Mouse (Mus musculus) midbrain, postnatal 0 days (tissue): ENCODE results near the gene Upp2. TPM values are rescaled to one million over a fixed set of nuclear protein-coding genes. Genes with fewer than 3 reads are reported as not detected.

Experiments
- ATAC-seq: fragments of 200-750 bp; cut with Nextera tagmentation; 2 replicates; pipeline ENCODE4 v1.8.0; 2017; ENCODE audit warnings: moderate number of reproducible peaks, mild to moderate bottlenecking, moderate TSS enrichment, moderate library complexity; ENCODE audit not compliant: low FRiP score
- DNase-seq: peaks from one replicate; pipeline ENCODE4 v3.0.0-alpha.2; 2015; ENCODE audit warnings: low spot score
- H3K27ac ChIP-seq: fragments of 300-500 bp; sonication (generic); 2 replicates; pipeline ENCODE4 v1.5.1; 2014; ENCODE audit warnings: low read depth, mild to moderate bottlenecking, low read length, mixed read lengths
- H3K27me3 ChIP-seq: fragments of 300-500 bp; sonication (generic); 2 replicates; pipeline ENCODE4 v1.6.1; 2014; ENCODE audit warnings: low read length, control low read depth, mixed read lengths; ENCODE audit not compliant: insufficient read depth
- H3K36me3 ChIP-seq: fragments of 300-500 bp; sonication (generic); 2 replicates; pipeline ENCODE4 v1.6.1; 2014; ENCODE audit warnings: low read length, control low read depth, mixed read lengths; ENCODE audit not compliant: insufficient read depth
- H3K4me1 ChIP-seq: fragments of 300-500 bp; sonication (generic); 2 replicates; pipeline ENCODE4 v1.6.1; 2014; ENCODE audit warnings: mild to moderate bottlenecking, control low read depth, antibody characterized with exemption, low read length, mixed read lengths; ENCODE audit not compliant: insufficient read depth
- H3K4me2 ChIP-seq: fragments of 300-500 bp; sonication (generic); 2 replicates; pipeline ENCODE4 v1.6.1; 2014; ENCODE audit warnings: low read depth, mild to moderate bottlenecking, low read length, mixed read lengths; ENCODE audit not compliant: poor library complexity, severe bottlenecking
- H3K4me3 ChIP-seq: fragments of 300-500 bp; sonication (generic); 2 replicates; pipeline ENCODE4 v1.5.1; 2014; ENCODE audit warnings: low read depth, mild to moderate bottlenecking, low read length, moderate library complexity
- H3K9ac ChIP-seq: fragments of 300-500 bp; sonication (generic); replicated peaks from 2 replicates; pipeline ENCODE4 v1.6.1; 2014; ENCODE audit warnings: mild to moderate bottlenecking, low read length, moderate library complexity, mixed read lengths; ENCODE audit not compliant: poor library complexity, severe bottlenecking
- H3K9me3 ChIP-seq: fragments of 300-500 bp; sonication (generic); 2 replicates; pipeline ENCODE4 v1.6.1; 2016; ENCODE audit warnings: low read length, control low read depth
- CTCF ChIP-seq: IDR thresholded peaks from 2 replicates; pipeline ENCODE4 v1.5.1; 2016; ENCODE audit warnings: antibody characterized with exemption, mild to moderate bottlenecking
- WGBS: fragments of 180-500 bp; shearing (Covaris S2); extraction: QIAGEN DNeasy Blood & Tissue Kit; methylation state at CpG from one replicate; pipeline ENCODE4 v1.1.7; 2014; 5-methylcytosine and 5-hydroxymethylcytosine counted together
- polyA plus RNA-seq: library from polyadenylated mRNA; unstranded; fragments of >200 nt; fragmentation: Nextera tagmentation; extraction: Ambion mirVana; gene quantifications from 2 replicates; pipeline ENCODE4 v1.2.1, GENCODE M21; 2015
- total RNA-seq: library from RNA; depleted of rRNA; stranded (reverse); fragments of >200 nt; gene quantifications from 2 replicates; pipeline ENCODE4 v1.2.3, GENCODE M21; 2014; rRNA removed

Gene Upp2
- total and polyA plus RNA-seq, 2 experiments from 2014 or later: 11.6 TPM

DNA sequence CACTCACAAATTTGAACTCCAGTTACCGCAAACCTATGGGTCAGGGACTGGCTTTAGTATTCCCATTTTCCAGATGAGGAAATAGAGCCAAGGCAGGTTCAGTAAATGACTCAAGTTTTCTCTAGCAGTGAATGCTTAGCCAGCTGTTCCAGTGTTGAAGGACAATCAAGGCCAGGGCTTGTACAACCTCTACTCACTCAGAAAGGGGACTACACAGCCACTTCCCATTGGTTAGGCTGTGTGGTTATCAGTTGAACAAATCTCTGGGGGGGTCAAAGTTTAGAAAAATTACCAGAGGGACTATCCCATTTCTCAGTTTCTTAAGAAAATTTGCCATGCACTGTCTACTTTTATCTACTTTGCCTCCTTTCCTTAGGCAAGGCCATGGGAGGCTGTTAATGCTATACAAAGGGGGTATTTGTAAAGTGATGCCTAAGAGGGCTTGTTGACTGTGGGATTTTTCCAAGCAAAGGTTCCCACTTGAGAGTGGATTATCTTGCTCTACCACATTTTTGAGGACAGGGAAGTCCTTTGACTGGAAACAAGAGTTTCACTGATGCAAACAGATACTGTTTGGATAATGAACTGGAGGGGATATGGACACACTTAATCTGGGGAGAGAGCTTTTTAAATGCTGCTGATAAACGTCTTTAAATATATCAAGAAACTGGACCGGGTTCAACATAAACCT lies 262.0 kb downstream of the Upp2 start:
- 73% methylated on average over 3 of the region's 3 CpGs for WGBS
- Histone ChIP-seq H3K4me2 (no peak overlapping the region), H3K4me3 (no peak overlapping the region), H3K4me1 (no peaks in the 10 kb centered on the region), H3K9me3 (no peaks in the 10 kb centered on the region), H3K36me3 (no peaks in the 10 kb centered on the region), H3K27ac (no peak overlapping the region), H3K9ac (no peak overlapping the region), H3K27me3 (no peaks in the 10 kb centered on the region)
- no peak for TF ChIP-seq CTCF
- ATAC-seq (no peak), DNase-seq (no peak)

DNA sequence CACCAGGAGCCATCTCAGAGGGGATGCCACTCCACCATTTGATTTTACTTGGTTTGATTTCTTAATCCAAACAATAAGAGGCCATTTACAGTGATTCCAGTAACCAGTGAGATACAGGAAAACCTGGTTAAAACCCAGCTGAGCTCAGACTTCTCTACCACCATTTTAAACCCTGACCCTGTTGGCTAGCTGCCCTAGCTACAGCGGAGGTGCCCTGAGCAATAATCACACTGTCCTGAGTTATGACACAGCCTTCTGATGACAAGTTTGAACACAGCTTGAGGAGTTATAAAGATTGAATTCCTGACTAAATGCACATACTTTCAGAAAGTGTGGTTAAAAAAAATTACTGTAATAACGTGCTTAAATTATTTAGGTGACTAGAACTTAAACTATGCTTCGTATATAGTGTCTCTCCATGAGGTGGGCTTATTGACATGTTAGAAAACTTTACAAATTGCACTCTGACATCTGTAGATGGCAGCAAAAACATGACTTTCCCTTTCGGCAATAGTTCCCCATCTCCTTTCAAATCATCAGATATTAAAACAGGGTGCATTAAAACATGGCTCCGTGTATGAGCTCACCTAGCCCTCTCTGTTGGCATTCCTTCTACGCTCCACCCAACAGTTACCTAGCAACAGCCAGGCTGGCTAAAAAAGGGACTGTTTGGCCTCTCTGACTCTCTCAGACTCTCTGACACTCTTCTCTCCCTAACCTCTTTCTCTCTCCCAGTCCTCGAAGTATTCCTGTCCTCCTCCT lies 263.1 kb downstream of the Upp2 start:
- Histone ChIP-seq H3K27me3 (no peaks in the 10 kb centered on the region), H3K9me3 (no peaks in the 10 kb centered on the region), H3K9ac (no peak overlapping the region), H3K4me3 (no peak overlapping the region), H3K36me3 (no peaks in the 10 kb centered on the region), H3K4me1 (no peaks in the 10 kb centered on the region), H3K4me2 (no peak overlapping the region), H3K27ac (no peak overlapping the region)
- peak; percentile 62 for DNase-seq
- 40% methylated on average over 7 of the region's 7 CpGs for WGBS
- peak; percentile 72 for TF ChIP-seq CTCF
- ATAC-seq: peak; percentile 80

- no peak for DNase-seq
- Histone ChIP-seq H3K36me3 (no peaks in the 10 kb centered on the region), H3K9me3 (no peaks in the 10 kb centered on the region), H3K27me3 (no peaks in the 10 kb centered on the region), H3K4me1 (no peaks in the 10 kb centered on the region), H3K27ac (no peak overlapping the region), H3K9ac (no peak overlapping the region), H3K4me2 (no peak overlapping the region), H3K4me3 (no peak overlapping the region)
- no peak for TF ChIP-seq CTCF
- WGBS: 92% methylated on average over 20 of the region's 20 CpGs
- ATAC-seq: no peak
Observed at GRCm38 (mm10) chr2:58832253-58832980, 265.3 kb downstream of the Upp2 start.

DNA sequence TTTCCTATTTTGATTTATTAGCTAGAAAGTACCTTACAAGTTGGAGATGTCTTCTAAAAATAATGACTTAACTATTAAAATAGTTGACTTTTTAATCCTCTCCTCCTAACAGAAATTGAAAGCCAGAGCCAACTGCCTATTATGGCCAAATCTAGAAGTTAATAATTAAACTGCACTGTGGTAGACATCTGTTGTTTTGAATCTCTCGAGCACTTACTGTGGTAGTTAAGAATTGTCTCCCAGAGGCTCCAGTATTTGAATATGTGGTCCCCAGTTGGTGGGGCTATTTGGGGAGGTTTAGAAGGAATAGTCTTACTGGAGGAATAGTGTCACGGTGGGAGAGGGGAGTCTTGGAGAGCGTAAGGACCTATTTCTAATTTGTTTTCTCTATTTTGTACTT lies 273.9 kb downstream of the Upp2 start:
- Histone ChIP-seq H3K4me3 (no peak overlapping the region), H3K27ac (no peak overlapping the region), H3K4me2 (no peak overlapping the region), H3K4me1 (no peaks in the 10 kb centered on the region), H3K9ac (no peak overlapping the region), H3K36me3 (no peaks in the 10 kb centered on the region), H3K9me3 (no peaks in the 10 kb centered on the region), H3K27me3 (no peaks in the 10 kb centered on the region)
- DNase-seq (no peak), ATAC-seq (no peak)
- 84% methylated on average over 3 of the region's 3 CpGs for WGBS
- no peak for TF ChIP-seq CTCF

DNA sequence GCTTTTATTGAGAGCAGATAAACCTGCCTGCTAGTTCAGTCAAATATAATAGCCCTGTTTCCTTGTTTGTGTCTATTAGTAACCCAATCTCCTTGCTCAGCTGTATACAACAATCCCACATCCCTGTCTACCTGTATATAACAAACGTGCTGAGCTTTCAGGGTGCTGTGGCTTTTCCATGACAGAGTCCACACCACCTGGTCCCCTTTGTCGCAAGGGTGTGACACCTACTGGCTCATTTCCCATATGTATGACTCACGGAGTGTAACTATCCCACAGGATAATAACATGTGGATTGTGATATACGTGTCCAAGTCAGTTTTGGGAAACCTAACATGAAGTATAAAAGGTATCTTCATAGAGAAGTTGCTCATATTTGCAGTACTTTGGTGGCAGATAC lies 275.3 kb downstream of the Upp2 start:
- WGBS: 90% methylated on average over 4 of the region's 4 CpGs
- ATAC-seq (no peak), DNase-seq (no peak)
- Histone ChIP-seq H3K9ac (no peak overlapping the region), H3K4me3 (no peak overlapping the region), H3K27me3 (no peaks in the 10 kb centered on the region), H3K9me3 (no peaks in the 10 kb centered on the region), H3K4me2 (no peak overlapping the region), H3K27ac (no peak overlapping the region), H3K36me3 (no peaks in the 10 kb centered on the region), H3K4me1 (no peaks in the 10 kb centered on the region)
- no peak for TF ChIP-seq CTCF

Other genes starting within 250 kb of the Upp2 start
- 0.76 and 0.99 TPM in 2 replicates for gene Acvr1c, start 209.4 kb upstream of the Upp2 start, total RNA-seq
- 0.45 and 0.67 TPM in 2 replicates for gene Acvr1c, start 209.4 kb upstream of the Upp2 start, polyA plus RNA-seq
- not detected in 2 replicates for gene Gm17409, start 97.2 kb upstream of the Upp2 start, total RNA-seq
- gene Gm17409, start 97.2 kb upstream of the Upp2 start, polyA plus RNA-seq: not detected in 2 replicates
- 10.0 and 12.6 TPM in 2 replicates for gene Acvr1, start 141 bp upstream of the Upp2 start, total RNA-seq
- 3.6 and 4.1 TPM in 2 replicates for gene Acvr1, start 141 bp upstream of the Upp2 start, polyA plus RNA-seq